Mouse (Mus musculus) spleen, postnatal 10 days (tissue): ENCODE data around the gene Pck2.
A peak's percentile ranks its signal among the peaks of the same experiment; 100 is the strongest.

Source experiments
- DNase-seq, 2 experiments: peaks; one replicate each; pipeline ENCODE4 v3.0.0; 2021 to 2022; ENCODE audit warnings: low spot score in 2 of 2

The Pck2 gene

GRCm38 (mm10) chr14:55527940-55528339 is 12.1 kb upstream of the Pck2 start:
- DNase-seq, result peak in 1 of 2 experiments; percentile 57

- DNase-seq, result peak; percentile 50 to 75
These were observed 3.8 kb upstream of the Pck2 start for GRCm38 (mm10) chr14:55536116-55536745.

GRCm38 (mm10) chr14:55540787-55541321 is 788 bp downstream of the Pck2 start:
- DNase-seq, result peak; percentile 83 to 91

GRCm38 (mm10) chr14:55542268-55542667 is 2.2 kb downstream of the Pck2 start:
- DNase-seq, result peak; percentile 54 to 81

GRCm38 (mm10) chr14:55544334-55544733 is 4.3 kb downstream of the Pck2 start:
- DNase-seq, result no peak

- DNase-seq, result no peak
These were observed 10.1 kb downstream of the Pck2 start for GRCm38 (mm10) chr14:55550191-55550590.

GRCm38 (mm10) chr14:55551347-55551746 is 11.3 kb downstream of the Pck2 start:
- DNase-seq, result no peak

GRCm38 (mm10) chr14:55551794-55552193 is 11.7 kb downstream of the Pck2 start:
- DNase-seq, result no peak

- DNase-seq, result no peak
These were observed 14.6 kb downstream of the Pck2 start for GRCm38 (mm10) chr14:55554635-55555034.

GRCm38 (mm10) chr14:55555788-55556187 is 15.7 kb downstream of the Pck2 start:
- no peak for DNase-seq

GRCm38 (mm10) chr14:55557003-55557402 is 16.9 kb downstream of the Pck2 start:
- DNase-seq, result peak; percentile 65 to 90

- DNase-seq, result no peak
These were observed 17.5 kb downstream of the Pck2 start for GRCm38 (mm10) chr14:55557587-55557986.

- DNase-seq, result no peak
These were observed 18.8 kb downstream of the Pck2 start for GRCm38 (mm10) chr14:55558740-55559448.

- peak; percentile 88 to 93 for DNase-seq
These were observed 19.7 kb downstream of the Pck2 start, which contains the start of gene Dcaf11 for GRCm38 (mm10) chr14:55559799-55560201. Dcaf11 (plus strand) TSS chr14:55560006.

GRCm38 (mm10) chr14:55560202-55561073 is 20.4 kb downstream of the Pck2 start, which contains the start of gene A730061H03Rik:
A730061H03Rik (minus strand) TSS chr14:55560406.
- peak; percentile 97 to 99 for DNase-seq

GRCm38 (mm10) chr14:55561860-55562259 is 21.8 kb downstream of the Pck2 start:
- no peak for DNase-seq

GRCm38 (mm10) chr14:55563249-55563648 is 23.2 kb downstream of the Pck2 start:
- no peak for DNase-seq

GRCm38 (mm10) chr14:55565748-55566147 is 25.7 kb downstream of the Pck2 start:
- DNase-seq, result no peak

- no peak for DNase-seq
These were observed 27.4 kb downstream of the Pck2 start for GRCm38 (mm10) chr14:55567496-55567895.

- DNase-seq, result no peak
These were observed 30.5 kb downstream of the Pck2 start for GRCm38 (mm10) chr14:55570588-55570987.

GRCm38 (mm10) chr14:55571760-55572159 is 31.7 kb downstream of the Pck2 start:
- no peak for DNase-seq

- DNase-seq, result no peak
These were observed 35.2 kb downstream of the Pck2 start, which contains the start of gene Fitm1 for GRCm38 (mm10) chr14:55575302-55575701. Fitm1 (plus strand) TSS chr14:55575617.
